Comparison of ENCODE assay signal across 8 mouse cellular contexts in the genomic region with DNA sequence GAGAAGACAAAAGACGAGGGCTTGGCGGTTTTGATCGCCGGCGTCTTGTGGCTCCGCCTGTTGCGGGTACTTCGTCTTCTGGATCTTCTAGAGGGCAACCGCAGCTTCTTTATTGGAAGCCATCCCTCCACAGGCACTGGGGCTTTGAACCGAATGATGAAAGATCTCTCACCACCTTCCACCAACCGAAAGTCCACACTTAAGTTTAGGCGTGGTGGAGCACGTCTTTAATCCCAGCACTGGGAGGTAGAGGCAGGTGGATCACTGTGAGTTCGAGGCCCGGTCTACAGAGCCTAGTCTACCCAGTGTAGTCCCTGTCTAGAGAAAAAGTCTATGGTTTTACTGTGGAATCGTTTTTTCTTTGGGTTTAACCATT. TPM values are rescaled to one million over a fixed set of nuclear protein-coding genes. Genes with fewer than 3 reads are reported as not detected.
DNase-seq lines count a peak whose midpoint lies in the region; ATAC-seq and TF ChIP-seq lines count a peak whose summit lies in the region.

No protein-coding gene starts in this region.

- H3K4me3 ChIP-seq in kidney, embryonic 16.5 days (ENCODE audit: low read length): peak overlapping the region; percentile 92
- H3K4me3 ChIP-seq in cortical plate, adult 2 months (ENCODE audit: insufficient read depth, low read length): peak overlapping the region; percentile 92
- H3K4me3 ChIP-seq in hindbrain, postnatal 0 days (ENCODE audit: low read length): peak overlapping the region; percentile 86
- H3K4me3 ChIP-seq in midbrain, postnatal 0 days (ENCODE audit: low read depth, low read length): peak overlapping the region; percentile 85

- no peak for DNase-seq in kidney, postnatal 14 days
- DNase-seq in hindbrain, postnatal 0 days (ENCODE audit: low spot score): no peak
- DNase-seq in midbrain, postnatal 0 days (ENCODE audit: low spot score): no peak
- DNase-seq in left cerebral cortex, adult 9 months (ENCODE audit: low spot score in 2 of 2): no peak
- DNase-seq in urinary bladder, postnatal 14 days (ENCODE audit: low spot score): no peak
- DNase-seq in testis, postnatal 14 days (ENCODE audit: low spot score): no peak

- peak overlapping the region; percentile 72 for H3K4me2 ChIP-seq in kidney, embryonic 16.5 days (replicated peaks; ENCODE audit: low read depth, low read length)
- H3K4me2 ChIP-seq in hindbrain, postnatal 0 days (ENCODE audit: low read depth, low read length): peak overlapping the region; percentile 76
- peak overlapping the region; percentile 75 for H3K4me2 ChIP-seq in midbrain, postnatal 0 days (ENCODE audit: low read depth, low read length, poor library complexity, severe bottlenecking)

- no peaks in the 10 kb centered on the region for H3K27me3 ChIP-seq in kidney, embryonic 16.5 days (ENCODE audit: insufficient read depth, low read length)
- H3K27me3 ChIP-seq in hindbrain, postnatal 0 days (ENCODE audit: insufficient read depth, low read length): no peaks in the 10 kb centered on the region
- H3K27me3 ChIP-seq in midbrain, postnatal 0 days (ENCODE audit: insufficient read depth, low read length): no peaks in the 10 kb centered on the region

- peak overlapping the region; percentile 23; the same call in 1 of the 2 replicates for H3K27ac ChIP-seq in kidney, embryonic 16.5 days (ENCODE audit: low read length)
- H3K27ac ChIP-seq in cortical plate, adult 2 months (ENCODE audit: insufficient read depth, low read length): no peak overlapping the region
- peak overlapping the region; percentile 65 for H3K27ac ChIP-seq in hindbrain, postnatal 0 days
- peak overlapping the region; percentile 57 for H3K27ac ChIP-seq in midbrain, postnatal 0 days (ENCODE audit: low read depth, low read length)

- ATAC-seq in kidney, embryonic 16.5 days (ENCODE audit: low FRiP score, low TSS enrichment): peak; percentile 72
- ATAC-seq in hindbrain, postnatal 0 days: peak; percentile 71
- ATAC-seq in midbrain, postnatal 0 days (ENCODE audit: low FRiP score): peak; percentile 66

- peaks cover 13% of the 10 kb centered on the region for H3K36me3 ChIP-seq in kidney, embryonic 16.5 days (ENCODE audit: insufficient read depth, low read length)
- H3K36me3 ChIP-seq in hindbrain, postnatal 0 days (ENCODE audit: insufficient read depth, low read length): peaks cover 8% of the 10 kb centered on the region; the same call in 1 of the 2 replicates
- H3K36me3 ChIP-seq in midbrain, postnatal 0 days (ENCODE audit: insufficient read depth, low read length): peaks cover 13% of the 10 kb centered on the region; the same call in 1 of the 2 replicates

- H3K4me1 ChIP-seq in kidney, embryonic 16.5 days (ENCODE audit: insufficient read depth, low read length): peaks cover 13% of the 10 kb centered on the region
- H3K4me1 ChIP-seq in cortical plate, adult 2 months (ENCODE audit: control insufficient read depth, insufficient read depth, low read length): peaks cover 2% of the 10 kb centered on the region; the same call in 1 of the 2 replicates
- H3K4me1 ChIP-seq in hindbrain, postnatal 0 days (ENCODE audit: insufficient read depth, low read length): no peaks in the 10 kb centered on the region
- peaks cover 2% of the 10 kb centered on the region; the same call in 1 of the 2 replicates for H3K4me1 ChIP-seq in midbrain, postnatal 0 days (ENCODE audit: insufficient read depth, low read length)

- no peak for TF ChIP-seq CTCF in cortical plate, adult 2 months (IDR thresholded peaks at IDR 0.05; ENCODE audit: extremely low read depth, insufficient read depth, low read length)
- TF ChIP-seq CTCF in hindbrain, postnatal 0 days (IDR thresholded peaks at IDR 0.05; ENCODE audit: low read depth): no peak
- no peak for TF ChIP-seq CTCF in midbrain, postnatal 0 days (IDR thresholded peaks at IDR 0.05)

- peak overlapping the region; percentile 79 for H3K9ac ChIP-seq in kidney, embryonic 16.5 days (replicated peaks; ENCODE audit: low read length)
- H3K9ac ChIP-seq in hindbrain, postnatal 0 days (replicated peaks; ENCODE audit: low read length): peak overlapping the region; percentile 60
- peak overlapping the region; percentile 74 for H3K9ac ChIP-seq in midbrain, postnatal 0 days (replicated peaks; ENCODE audit: low read length, poor library complexity, severe bottlenecking)

- WGBS in kidney, embryonic 16.5 days: 12% methylated on average over 16 of the region's 16 CpGs
- 12% methylated on average over 16 of the region's 16 CpGs for WGBS in hindbrain, postnatal 0 days
- WGBS in midbrain, postnatal 0 days: 14% methylated on average over 16 of the region's 16 CpGs

- no peak for TF ChIP-seq POLR2A in cortical plate, adult 2 months (IDR thresholded peaks at IDR 0.05; ENCODE audit: extremely low read depth, insufficient read depth, low read length)

- H3K9me3 ChIP-seq in kidney, embryonic 16.5 days (ENCODE audit: low read length): no peaks in the 10 kb centered on the region
- H3K9me3 ChIP-seq in hindbrain, postnatal 0 days (ENCODE audit: low read length): no peaks in the 10 kb centered on the region
- no peaks in the 10 kb centered on the region for H3K9me3 ChIP-seq in midbrain, postnatal 0 days (ENCODE audit: low read length)

RNA-seq across cellular contexts. Expression of a gene that starts 0.4 kb away (rescaled TPM):
- polyA plus RNA-seq in kidney, embryonic 16.5 days (2015; fragmentation: Nextera tagmentation; extraction: Ambion mirVana): 7.8 and 8.0 TPM in 2 replicates
- polyA plus RNA-seq in cortical plate, adult 2 months (2012; rRNA removed): 8.0 TPM in 2 replicates
- total RNA-seq in hindbrain, postnatal 0 days (2014; rRNA removed): 6.4 and 7.8 TPM in 2 replicates
- 2.5 and 3.2 TPM in 2 replicates for polyA plus RNA-seq in hindbrain, postnatal 0 days (2015; fragmentation: Nextera tagmentation; extraction: Ambion mirVana)
- 7.5 and 7.9 TPM in 2 replicates for total RNA-seq in midbrain, postnatal 0 days (2014; rRNA removed)
- polyA plus RNA-seq in midbrain, postnatal 0 days (2015; fragmentation: Nextera tagmentation; extraction: Ambion mirVana): 2.1 and 2.7 TPM in 2 replicates

RNA-seq across cellular contexts. Expression of a gene that starts 17.0 kb away (rescaled TPM):
- 2.0 and 2.2 TPM in 2 replicates for polyA plus RNA-seq in kidney, embryonic 16.5 days (2015; fragmentation: Nextera tagmentation; extraction: Ambion mirVana)
- 6.9 and 7.0 TPM in 2 replicates for polyA plus RNA-seq in cortical plate, adult 2 months (2012; rRNA removed)
- total RNA-seq in hindbrain, postnatal 0 days (2014; rRNA removed): 26.7 and 35.5 TPM in 2 replicates
- polyA plus RNA-seq in hindbrain, postnatal 0 days (2015; fragmentation: Nextera tagmentation; extraction: Ambion mirVana): 6.1 and 7.3 TPM in 2 replicates
- total RNA-seq in midbrain, postnatal 0 days (2014; rRNA removed): 28.8 and 39.4 TPM in 2 replicates
- polyA plus RNA-seq in midbrain, postnatal 0 days (2015; fragmentation: Nextera tagmentation; extraction: Ambion mirVana): 5.3 and 6.2 TPM in 2 replicates
